Mouse (Mus musculus): ENCODE results near the gene Fam240a.

The Fam240a gene

DNA sequence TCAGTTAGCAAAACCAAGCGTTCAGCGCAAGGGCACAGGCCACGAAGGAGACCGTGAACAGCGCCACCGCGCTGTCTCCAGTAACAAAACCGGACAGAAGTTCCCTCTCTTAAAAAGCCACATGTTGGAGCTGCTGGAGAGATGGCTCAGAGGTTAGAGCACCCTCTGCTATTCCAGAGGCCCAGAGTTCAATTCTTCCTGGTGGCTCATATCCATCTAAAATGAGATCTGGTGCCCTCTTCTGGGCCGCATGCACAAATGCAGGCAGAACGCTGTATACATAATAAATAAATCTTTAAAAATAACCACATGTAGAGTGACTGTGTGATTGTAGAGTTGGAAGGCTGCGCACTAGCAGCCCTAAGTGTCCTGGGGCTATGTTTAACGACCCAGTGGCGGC is 27.6 kb upstream of the Fam240a start:
- DNase-seq = no peak

DNA sequence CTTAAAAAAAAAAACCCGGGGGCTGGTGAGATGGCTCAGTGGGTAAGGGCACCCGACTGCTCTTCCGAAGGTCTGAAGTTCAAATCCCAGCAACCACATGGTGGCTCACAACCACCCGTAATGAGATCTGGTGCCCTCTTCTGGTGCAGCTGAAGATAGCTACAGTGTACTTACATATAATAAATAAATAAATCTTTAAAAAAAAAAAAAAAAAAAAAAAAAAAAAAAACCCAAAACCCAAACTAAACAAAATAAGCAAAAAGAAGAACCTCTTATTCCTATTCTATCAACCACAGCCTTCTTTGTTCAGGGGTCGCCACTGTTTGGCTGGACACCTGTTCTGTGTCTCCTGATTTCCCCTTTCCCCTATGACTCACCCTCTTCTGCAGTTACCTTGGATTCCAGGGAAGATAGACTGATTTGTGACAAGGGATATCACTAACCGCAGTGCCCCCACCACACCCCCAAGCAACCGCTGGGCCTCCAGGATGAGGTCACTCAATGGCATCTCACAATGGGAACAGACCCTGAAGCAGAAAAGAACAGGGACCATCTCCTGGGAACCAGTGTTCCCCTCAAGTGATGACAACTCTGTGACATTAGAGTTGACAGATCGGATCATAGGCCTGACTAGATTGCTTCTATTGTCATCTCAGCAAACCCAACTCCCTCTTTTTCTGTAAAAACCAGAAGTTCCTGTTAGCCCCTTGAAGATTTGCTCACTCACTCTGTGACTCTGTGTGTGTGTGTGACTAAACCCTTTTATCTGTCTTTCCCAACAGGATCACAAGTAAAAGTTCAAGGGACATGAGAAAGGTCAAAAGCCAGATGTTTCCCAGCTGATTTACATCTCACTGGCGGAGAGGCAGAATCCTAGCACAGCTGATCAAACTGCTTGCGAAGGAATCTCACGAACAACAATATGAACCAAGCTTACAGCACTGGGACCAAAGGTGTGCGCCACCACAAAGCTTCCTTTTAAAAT is 21.1 kb upstream of the Fam240a start:
- DNase-seq = no peak

DNA sequence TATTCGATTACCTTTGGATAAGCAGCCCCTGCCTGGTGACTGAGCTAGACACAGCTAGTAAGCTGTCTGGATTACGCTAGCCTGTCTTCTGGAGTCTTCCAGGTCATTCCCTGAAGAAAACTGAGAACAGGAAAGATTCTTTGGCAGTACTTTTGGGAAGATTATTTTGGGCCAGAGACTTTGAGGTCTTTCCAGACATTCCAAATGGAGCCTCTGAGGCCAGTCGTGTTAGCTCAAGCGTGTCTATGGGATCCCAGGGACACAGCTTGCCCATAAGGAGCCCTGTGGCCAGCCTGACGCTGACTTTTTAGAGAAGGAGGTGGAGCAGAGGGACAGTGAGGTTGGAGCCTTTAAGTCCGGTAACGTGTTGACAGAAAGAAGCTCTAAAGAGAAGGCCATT is 19.3 kb upstream of the Fam240a start:
- no peak for DNase-seq

DNA sequence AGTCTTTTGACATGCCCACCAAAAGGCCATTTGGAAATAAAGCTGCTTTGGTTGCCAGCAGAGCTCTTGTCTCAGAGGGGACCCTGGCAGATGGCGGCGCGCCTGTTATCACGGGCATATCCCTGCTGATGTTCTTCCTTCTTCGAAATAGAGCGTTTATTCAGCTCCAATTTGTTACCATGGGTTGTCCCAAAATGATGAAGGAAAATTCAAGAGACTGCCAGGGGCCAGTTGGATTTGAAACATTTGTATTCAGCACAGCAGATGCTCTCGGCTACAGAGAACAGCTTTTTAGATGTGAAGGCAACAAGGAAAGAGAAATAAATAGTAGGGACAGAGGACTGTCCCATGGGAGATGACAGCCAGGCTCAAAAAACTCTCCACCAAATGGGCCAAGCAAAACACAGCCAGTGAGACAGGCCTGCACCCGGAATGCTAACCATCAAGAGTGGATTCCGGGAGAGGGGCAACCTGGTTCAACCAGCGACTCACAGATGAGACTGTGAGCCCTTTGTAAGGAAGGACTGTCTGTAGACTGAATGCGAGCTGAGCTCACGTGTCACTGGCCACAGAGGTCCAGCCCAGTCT is 17.3 kb upstream of the Fam240a start:
- DNase-seq = no peak

DNA sequence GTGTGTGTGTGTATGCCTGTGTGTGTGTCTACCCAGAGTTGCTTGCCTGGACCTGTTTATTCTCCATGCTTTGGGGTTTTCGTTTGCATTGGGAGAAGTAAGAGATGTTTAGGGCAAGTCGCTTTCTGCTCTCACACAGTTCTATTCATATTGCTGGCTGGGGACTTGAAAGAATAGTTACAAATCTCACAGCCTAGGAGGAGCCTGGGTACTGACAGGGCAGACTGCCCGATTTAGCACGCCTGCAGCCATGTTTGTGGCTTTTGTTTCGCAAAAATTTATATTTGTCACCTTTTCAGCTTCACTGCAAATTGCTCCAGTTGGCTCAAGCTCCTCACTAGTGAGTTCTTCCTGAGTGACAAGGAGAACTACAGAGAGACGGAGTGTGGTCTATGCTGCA is 14.9 kb upstream of the Fam240a start:
- no peak for DNase-seq

DNA sequence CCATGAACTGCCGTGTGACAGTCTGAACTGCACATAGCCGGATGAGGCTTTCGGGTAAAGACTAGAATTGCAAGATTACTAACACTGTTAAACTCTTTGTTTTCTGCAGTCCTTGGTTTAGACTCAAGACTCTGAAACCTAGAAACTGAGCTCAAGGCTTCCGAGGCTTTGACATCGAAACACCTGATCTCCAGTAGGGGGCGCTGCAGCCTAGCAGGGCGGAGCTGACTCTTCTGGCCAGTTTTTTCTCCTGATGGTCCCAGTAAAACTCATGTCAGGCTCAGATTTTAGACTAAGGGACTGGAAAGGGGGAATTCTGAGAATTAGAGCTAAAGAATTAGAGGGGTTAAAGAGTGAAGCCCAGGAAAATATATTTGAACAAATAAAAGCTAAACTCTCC is 6.1 kb upstream of the Fam240a start:
- DNase-seq = peak; percentile 59 to 62

DNA sequence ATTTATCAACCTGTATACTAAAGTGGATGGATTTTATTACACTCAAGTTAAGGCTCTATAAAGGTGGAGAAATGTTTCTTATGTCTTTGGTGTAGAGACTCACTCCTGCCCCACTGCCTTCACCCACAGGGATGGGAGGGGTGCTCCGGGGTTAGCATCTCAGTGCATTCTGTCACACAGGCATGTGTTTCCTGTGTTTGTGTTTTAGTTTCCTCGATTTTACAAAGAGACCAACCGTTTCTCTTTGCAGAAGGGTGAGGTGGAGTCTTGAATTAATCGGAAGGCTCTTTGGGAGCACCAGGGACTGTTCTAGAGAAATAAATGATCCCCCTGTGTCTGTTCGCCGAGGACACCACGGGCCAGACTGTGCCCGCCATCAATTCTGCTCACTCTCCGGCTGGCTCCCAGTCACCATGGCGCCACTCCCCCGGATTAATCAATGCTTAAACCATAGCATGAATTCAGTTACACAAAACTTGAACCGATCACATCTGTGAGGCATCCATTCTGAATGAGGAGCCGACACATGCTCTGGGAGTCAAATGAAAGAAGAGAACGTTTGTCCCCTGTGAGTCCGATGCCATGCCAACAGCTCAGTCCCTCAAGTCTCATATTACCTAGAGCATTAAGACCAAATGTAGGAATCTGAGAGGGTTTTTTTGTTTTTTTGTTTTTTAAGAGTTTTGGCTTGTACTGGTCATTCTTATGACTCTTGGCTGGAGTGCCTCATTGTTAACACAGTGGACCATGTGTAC is 4.2 kb upstream of the Fam240a start:
- no peak for DNase-seq

DNA sequence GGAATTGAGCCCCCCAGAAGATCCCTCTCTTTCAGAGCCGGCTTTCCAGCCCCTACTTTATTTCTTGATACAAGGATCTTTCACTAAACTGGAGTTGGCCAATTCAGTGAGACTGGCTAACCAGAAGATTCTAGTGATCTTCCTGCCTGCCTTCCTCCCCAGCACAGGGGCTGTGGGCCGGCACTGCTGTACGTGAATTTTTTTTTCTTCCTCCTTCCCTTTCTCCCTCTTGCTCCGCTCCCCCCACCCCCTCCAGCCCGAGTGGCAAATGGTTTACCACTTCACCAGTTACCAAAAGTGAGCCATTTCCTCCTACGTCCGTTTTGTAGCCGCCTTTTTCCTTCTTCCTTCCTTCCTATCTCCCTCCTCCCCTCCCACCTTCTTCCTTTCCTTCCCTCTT is 1.2 kb downstream of the Fam240a start:
- no peak for DNase-seq

DNA sequence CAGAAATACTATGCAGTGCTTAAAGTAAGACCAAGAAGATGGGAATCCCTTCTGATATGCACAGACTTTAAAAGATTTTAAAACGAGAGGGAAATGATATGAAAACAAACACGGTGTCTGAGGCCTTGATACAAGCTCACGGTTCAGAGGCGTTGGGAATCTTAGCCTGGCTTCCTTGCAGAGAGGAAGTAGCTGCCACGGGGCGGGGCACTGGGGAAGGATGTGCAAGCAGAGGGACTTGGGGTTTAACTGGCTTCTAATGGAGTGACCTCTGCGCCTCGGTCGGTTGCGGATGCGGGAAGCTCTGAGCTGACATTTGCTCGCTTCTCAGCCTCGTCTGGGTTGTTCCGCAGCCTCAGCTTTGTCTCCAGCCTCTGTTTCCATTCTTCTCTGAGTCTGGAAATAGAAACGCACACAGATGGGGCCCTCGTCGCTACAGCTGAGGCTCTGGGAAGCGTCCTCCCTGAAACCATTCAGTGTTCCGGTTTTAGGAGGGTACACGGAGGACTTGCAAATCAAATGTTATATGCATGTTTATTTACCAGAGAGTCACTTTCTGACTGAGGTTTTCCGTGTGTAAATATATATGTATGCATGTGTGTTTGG is 1.9 kb downstream of the Fam240a start:
- DNase-seq = no peak

DNA sequence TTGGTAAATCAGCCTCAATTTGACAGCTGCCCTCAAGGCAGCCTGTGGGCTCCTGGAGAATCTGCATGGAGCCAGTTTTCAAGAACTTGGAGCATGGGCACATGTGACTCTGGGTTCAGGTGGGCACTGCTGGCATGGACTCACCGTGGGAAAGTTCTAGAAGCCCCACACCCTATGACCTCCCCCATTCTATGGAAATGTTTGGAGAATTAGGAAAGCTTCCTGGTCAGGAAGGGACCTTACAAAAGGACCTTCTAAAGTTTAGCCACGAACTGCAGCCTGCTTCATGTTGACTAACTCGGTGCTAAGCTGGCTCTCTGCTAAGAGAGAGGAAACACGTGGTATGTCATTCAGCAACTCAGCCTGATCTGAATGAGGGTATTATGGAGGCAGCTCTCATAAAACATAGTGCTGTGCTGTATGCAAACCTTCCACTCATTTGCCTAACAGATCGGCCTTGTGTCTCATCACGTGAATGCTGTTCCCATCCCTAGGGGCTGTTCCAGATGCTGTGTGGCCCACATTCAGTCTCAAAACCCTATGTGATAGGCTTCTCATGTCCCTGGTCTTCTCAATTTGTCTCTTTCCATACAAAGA is 7.2 kb downstream of the Fam240a start:
- DNase-seq = no peak

DNA sequence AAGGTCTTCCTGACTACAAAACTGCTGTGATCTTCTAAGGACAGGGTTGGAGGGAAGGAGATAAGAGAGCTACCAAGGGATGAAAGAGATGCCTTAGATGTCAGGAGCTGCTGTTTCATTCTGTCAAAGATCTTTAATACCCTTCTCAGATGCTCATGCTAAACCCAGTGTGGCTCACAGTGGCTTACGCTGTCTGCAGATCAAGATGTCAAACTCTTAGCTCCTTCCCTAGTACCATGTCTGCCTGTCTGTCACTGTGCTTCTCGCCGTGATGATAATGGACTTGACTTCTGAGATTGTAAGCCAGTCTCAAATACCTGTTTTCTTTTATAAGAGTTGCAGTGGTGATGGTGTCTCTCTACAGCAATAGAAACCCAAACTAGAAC is 8.0 kb downstream of the Fam240a start:
- DNase-seq = no peak

DNA sequence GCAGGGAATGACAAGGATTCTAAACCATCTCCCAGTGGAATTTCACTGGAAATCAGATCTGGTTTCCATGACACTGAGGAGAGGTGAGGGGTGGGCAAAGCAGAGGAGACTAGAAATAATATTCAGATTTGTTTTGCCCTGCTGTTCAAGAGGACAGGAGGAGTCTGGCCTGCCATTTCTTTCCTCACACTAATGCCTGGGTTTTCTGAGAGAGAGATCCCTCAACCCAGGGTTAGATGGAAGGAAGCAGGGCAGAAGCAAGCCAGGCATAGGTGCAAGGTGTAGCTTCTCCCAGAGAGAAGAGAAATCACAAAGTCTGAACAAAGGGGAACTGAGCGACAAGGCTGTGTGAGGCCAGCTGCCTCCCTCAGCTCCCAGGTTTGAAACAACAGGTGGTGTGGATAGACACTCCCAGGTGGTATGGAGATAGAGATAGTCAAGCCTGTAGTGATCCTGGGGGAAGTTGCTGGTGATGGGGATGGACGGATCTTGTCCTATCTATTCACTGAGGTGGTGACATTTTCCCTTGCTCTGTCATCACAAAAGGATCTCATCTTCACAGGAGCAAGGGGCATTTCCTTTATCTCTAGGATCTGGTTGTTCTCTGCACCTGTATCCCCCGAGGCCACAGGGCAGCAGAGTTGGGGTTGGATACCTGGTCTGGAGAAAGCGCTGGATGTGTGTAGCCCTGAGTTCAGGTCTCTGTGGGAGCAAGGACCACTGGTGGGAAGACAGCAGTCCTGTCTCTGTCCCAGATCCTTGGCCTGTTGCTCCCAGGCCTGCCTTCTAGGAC is 8.6 kb downstream of the Fam240a start:
- no peak for DNase-seq

DNA sequence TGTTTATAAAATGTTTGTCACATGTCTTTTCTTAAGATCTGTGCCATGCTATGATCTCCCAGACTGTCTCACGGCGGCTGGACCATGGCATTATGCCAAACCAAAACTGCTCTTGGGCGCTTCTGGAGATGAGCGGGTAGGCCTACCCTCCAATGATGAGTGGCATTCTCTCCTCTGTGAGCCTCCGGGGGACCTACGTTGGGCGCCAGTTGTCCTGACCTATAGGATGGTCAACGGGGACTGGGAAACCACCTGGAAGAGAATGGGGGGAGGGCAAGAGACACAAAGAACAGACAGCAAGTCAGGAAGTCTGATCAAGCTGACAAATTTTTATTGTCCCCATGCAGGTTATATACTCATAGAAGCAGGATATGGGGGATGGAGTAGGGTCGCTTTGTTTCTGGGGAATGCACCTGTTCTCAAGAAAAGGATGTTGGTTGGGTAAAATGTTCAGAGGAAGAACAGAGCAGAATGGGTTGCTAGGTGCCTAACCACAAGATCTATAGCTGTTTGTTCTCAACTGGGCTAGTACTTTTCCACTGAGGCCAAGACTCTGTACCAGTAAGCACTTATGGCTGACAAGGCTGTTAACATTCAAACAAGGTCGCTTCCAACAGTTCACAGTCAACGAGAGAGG is 9.3 kb downstream of the Fam240a start:
- DNase-seq = no peak

DNA sequence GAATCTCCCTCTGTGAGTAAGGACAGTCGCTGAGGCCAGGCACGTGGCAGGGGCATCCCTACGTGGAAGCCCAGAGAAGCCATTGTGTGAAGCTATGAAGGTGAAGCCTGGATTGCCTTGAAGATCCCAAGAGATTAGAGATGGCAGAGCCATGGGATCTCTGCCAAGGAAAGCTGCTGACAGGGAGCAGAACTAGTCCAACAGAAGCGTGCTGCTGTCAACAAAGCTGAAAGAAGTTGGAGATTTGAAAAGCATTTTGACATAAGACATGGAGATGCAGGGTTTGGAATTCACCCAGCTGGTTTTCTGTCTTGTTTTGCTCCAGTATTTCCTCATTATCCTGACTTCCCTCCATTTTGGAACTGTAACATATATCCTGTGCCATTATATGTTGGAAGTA is 14.4 kb downstream of the Fam240a start:
- DNase-seq = no peak

DNA sequence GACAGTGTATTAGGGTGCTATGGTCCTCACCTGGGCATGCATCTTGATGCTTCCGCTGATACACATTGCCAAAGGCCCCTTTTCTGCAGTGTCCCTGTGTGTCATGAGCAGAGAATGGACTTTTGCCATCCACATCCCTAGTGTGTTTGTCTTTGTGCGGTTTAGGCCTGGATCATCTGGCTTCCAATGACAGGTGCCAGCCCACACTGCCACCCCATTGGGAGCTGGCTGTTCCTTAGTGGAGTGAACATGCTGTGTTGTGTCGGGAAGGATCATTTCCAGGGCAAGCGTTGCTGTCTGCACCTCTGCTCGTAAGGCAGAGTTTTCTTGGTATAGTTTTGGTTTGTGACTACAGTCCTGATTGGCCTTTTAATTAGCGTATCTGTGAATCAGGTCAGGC is 15.5 kb downstream of the Fam240a start:
- DNase-seq = no peak

DNA sequence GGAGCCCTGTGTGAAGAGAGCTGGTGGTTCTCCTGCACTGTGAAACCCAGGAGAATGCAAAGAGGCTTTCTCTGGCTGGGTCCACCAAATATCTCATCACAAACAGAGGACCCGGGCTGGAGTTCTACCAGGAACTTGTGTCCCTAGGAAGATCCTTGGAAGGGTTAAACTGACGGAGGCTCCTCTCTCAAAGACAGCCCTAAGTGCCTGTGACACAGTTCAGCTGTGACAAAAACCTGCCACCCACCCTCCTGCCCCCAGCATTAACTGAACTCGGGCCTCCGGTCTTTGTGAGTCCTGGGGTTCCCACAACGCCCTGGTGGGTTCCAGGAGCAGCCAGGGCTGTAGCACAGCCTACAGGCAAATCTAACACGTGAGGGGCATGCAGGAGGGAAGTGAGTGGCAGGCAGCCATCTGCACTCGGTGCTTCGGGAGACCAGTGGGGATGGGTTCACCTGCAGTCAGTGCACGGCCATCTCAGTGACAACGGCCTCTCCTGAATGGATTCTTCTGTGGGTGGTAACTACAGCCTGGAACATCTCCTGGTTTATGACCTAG is 17.1 kb downstream of the Fam240a start:
- no peak for DNase-seq

DNA sequence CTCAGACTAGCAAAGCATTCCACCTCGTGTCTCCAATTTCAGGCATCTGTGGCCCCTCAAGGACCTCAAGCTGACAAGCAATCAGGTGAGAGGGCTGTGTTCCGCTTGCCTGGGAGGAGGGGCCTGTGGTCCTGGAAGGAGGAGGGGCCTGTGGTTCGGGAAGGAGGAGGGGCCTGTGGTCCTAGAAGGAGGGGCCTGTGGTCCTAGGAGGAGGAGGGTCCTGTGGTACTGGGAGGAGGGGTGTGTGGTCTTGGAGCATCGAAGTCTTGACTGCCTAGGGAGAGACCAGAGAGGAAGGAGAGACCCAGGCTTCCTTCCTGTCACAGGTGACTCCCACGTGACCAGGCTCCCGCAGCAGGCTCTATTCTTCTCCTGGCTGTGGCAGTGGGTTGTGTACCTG is 20.1 kb downstream of the Fam240a start:
- no peak for DNase-seq

DNA sequence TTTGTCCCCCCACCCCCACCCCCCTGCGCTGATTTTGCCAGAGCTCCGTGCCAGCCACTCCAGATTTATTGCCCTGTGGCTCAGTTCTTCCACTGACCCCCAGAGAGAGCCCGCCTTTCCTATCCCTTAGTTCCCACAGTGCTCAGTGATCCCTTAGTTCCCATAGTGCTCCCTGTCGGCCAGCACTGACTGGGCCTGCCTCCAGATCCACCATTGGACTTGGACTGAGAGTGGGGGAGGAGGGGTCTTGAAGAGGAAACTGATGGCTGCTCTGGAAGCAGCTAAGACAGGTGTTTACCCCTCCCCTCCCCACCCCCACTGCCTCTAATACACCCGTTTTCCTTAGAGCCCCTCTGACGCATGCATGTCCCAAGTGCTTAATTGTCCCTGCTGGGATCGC is 20.7 kb downstream of the Fam240a start:
- DNase-seq = no peak

DNA sequence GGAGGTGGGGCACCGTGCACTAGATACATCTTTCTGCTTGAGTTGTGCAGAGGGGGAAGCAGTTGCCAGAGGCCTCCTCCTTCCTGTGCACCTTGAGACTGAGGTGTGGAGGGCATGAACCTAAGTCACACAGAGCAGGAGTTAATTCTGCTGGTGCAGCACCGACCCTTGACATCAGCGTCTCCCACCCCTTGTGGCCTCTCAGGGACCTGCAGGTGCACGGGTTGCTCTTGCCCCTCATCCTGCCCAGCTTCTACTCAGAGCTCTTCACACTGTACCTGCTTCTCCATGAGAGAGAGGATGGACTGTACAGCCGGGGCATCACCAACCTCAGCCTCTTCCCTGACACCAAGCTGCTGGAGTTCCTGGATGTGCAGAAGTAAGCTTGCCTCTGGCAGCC is 21.2 kb downstream of the Fam240a start:
- DNase-seq = no peak

DNA sequence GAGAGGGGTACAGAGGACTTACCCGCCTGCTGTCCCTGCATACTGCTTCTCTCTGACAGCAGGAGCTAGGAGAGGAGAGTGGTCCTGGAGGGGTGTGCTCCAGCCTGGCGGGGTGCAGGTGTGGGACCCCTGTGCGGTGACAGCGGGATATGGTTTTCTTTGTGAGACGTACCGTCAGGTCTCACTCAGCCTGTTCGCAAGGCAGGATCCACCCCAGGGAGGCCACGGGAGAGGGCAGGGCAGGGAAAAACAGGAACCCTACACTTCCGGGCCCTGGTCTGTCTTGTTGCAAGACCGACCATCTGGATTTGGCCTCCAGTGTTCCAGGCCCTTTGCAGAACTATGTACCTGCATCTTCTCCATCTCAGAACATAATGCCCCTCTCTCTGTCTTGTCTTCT is 23.2 kb downstream of the Fam240a start:
- DNase-seq = no peak

DNA sequence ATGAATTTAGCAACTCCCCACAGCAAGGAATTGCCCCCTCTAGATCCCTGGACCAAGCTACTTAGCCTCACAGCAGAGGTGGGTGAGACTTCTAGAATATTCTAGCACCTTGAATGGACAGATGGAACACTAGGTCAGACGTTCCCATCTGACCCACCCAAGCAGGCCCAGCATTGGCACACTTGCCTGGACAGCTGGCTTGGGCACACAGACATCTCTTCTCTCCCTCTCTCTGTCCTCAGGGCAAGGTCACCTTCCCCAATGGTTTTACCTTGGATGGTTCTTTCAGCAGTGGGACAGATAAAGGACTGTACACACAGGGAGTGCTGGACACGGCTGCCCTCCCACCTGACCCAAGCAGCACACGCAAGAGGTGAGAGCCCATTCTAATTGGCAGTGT is 24.1 kb downstream of the Fam240a start:
- DNase-seq = no peak

Data from B cell, adult 2 months (primary cell).